Mouse (Mus musculus): ENCODE measurements around the gene Tril. TPM values are rescaled to one million over a fixed set of nuclear protein-coding genes. Genes with fewer than 3 reads are reported as not detected.

Tril gene
- polyA plus RNA-seq, 2 experiments = 68.1 to 70.0 TPM

GRCm38 (mm10) chr6:53780008-53780407, 40.6 kb downstream of the Tril start:
- 76% methylated on average over 5 of the region's 5 CpGs for WGBS
- Histone ChIP-seq H3K36me3 (ENCODE audit: control insufficient read depth, insufficient read depth, low read length) (no peaks in the 10 kb centered on the region), H3K4me1 (ENCODE audit: control insufficient read depth, insufficient read depth, low read length) (0 out of 2 replicates have a peak, but pooled peaks cover 5% of the 10 kb centered on the region), H3K27me3 (ENCODE audit: control insufficient read depth, insufficient read depth, low read length) (no peaks in the 10 kb centered on the region), H3K9me3 (ENCODE audit: control insufficient read depth, low read length) (no peaks in the 10 kb centered on the region), H3K9ac (ENCODE audit: low read depth, low read length, severe bottlenecking) (no peak overlapping the region), H3K4me2 (replicated peaks; ENCODE audit: low read depth, low read length, severe bottlenecking) (no peak overlapping the region), H3K27ac (replicated peaks; ENCODE audit: low read depth, low read length) (no peak overlapping the region), H3K4me3 (replicated peaks; ENCODE audit: low read length) (no peak overlapping the region)
- DNase-seq (ENCODE audit: low spot score) (no peak), ATAC-seq (ENCODE audit: low FRiP score, low read depth) (no peak)
- no peak for TF ChIP-seq POLR2A (IDR thresholded peaks at IDR 0.05; ENCODE audit: borderline replicate concordance, extremely low read depth, insufficient read depth, insufficient read length)

GRCm38 (mm10) chr6:53779526-53779925, 41.1 kb downstream of the Tril start:
- H3K4me1 ChIP-seq (ENCODE audit: control insufficient read depth, insufficient read depth, low read length) = 0 out of 2 replicates have a peak, but pooled peaks cover 5% of the 10 kb centered on the region
- 69% methylated on average over 7 of the region's 7 CpGs for WGBS
- DNase-seq (ENCODE audit: low spot score) (no peak), ATAC-seq (ENCODE audit: low FRiP score, low read depth) (no peak)
- H3K9ac ChIP-seq (ENCODE audit: low read depth, low read length, severe bottlenecking) = no peak overlapping the region
- no peak for TF ChIP-seq POLR2A (IDR thresholded peaks at IDR 0.05; ENCODE audit: borderline replicate concordance, extremely low read depth, insufficient read depth, insufficient read length)
- no peak overlapping the region for H3K4me2 ChIP-seq (replicated peaks; ENCODE audit: low read depth, low read length, severe bottlenecking)
- H3K36me3 ChIP-seq (ENCODE audit: control insufficient read depth, insufficient read depth, low read length) = no peaks in the 10 kb centered on the region
- H3K9me3 ChIP-seq (ENCODE audit: control insufficient read depth, low read length) = no peaks in the 10 kb centered on the region
- H3K27ac ChIP-seq (replicated peaks; ENCODE audit: low read depth, low read length) = no peak overlapping the region
- no peaks in the 10 kb centered on the region for H3K27me3 ChIP-seq (ENCODE audit: control insufficient read depth, insufficient read depth, low read length)
- no peak overlapping the region for H3K4me3 ChIP-seq (replicated peaks; ENCODE audit: low read length)

- no peak for ATAC-seq (ENCODE audit: low FRiP score, low read depth)
- DNase-seq (ENCODE audit: low spot score) = no peak
- H3K9me3 ChIP-seq (ENCODE audit: control insufficient read depth, low read length) = no peaks in the 10 kb centered on the region
- H3K4me1 ChIP-seq (ENCODE audit: control insufficient read depth, insufficient read depth, low read length) = 0 out of 2 replicates have a peak, but pooled peaks cover 5% of the 10 kb centered on the region
- no peaks in the 10 kb centered on the region for H3K36me3 ChIP-seq (ENCODE audit: control insufficient read depth, insufficient read depth, low read length)
- 59% methylated on average over 8 of the region's 8 CpGs for WGBS
- no peak overlapping the region for H3K27ac ChIP-seq (replicated peaks; ENCODE audit: low read depth, low read length)
- H3K27me3 ChIP-seq (ENCODE audit: control insufficient read depth, insufficient read depth, low read length) = no peaks in the 10 kb centered on the region
- no peak overlapping the region for H3K9ac ChIP-seq (ENCODE audit: low read depth, low read length, severe bottlenecking)
- no peak for TF ChIP-seq POLR2A (IDR thresholded peaks at IDR 0.05; ENCODE audit: borderline replicate concordance, extremely low read depth, insufficient read depth, insufficient read length)
- no peak overlapping the region for H3K4me3 ChIP-seq (replicated peaks; ENCODE audit: low read length)
- no peak overlapping the region for H3K4me2 ChIP-seq (replicated peaks; ENCODE audit: low read depth, low read length, severe bottlenecking)
Observed at GRCm38 (mm10) chr6:53778424-53778955, 42.1 kb downstream of the Tril start.

- Histone ChIP-seq H3K4me1 (ENCODE audit: control insufficient read depth, insufficient read depth, low read length) (peaks cover 18% of the 10 kb centered on the region), H3K27me3 (ENCODE audit: control insufficient read depth, insufficient read depth, low read length) (no peaks in the 10 kb centered on the region), H3K4me2 (replicated peaks; ENCODE audit: low read depth, low read length, severe bottlenecking) (no peak overlapping the region), H3K4me3 (replicated peaks; ENCODE audit: low read length) (no peak overlapping the region), H3K27ac (replicated peaks; ENCODE audit: low read depth, low read length) (no peak overlapping the region), H3K36me3 (ENCODE audit: control insufficient read depth, insufficient read depth, low read length) (no peaks in the 10 kb centered on the region), H3K9ac (ENCODE audit: low read depth, low read length, severe bottlenecking) (no peak overlapping the region), H3K9me3 (ENCODE audit: control insufficient read depth, low read length) (no peaks in the 10 kb centered on the region)
- TF ChIP-seq POLR2A (IDR thresholded peaks at IDR 0.05; ENCODE audit: borderline replicate concordance, extremely low read depth, insufficient read depth, insufficient read length) = no peak
- 86% methylated on average over 4 of the region's 4 CpGs for WGBS
- ATAC-seq (ENCODE audit: low FRiP score, low read depth) = no peak
- DNase-seq (ENCODE audit: low spot score) = no peak
Observed at GRCm38 (mm10) chr6:53768275-53768674, 52.4 kb downstream of the Tril start.

GRCm38 (mm10) chr6:53766243-53766915, 54.3 kb downstream of the Tril start:
- H3K4me3 ChIP-seq (replicated peaks; ENCODE audit: low read length) = no peak overlapping the region
- no peaks in the 10 kb centered on the region for H3K36me3 ChIP-seq (ENCODE audit: control insufficient read depth, insufficient read depth, low read length)
- ATAC-seq (ENCODE audit: low FRiP score, low read depth) (0 out of 2 replicates have a peak, but pooled peaks have one; percentile 39), DNase-seq (ENCODE audit: low spot score) (no peak)
- no peak overlapping the region for H3K4me2 ChIP-seq (replicated peaks; ENCODE audit: low read depth, low read length, severe bottlenecking)
- peak overlapping the region; percentile 70; the same call in 1 of the 2 replicates for H3K27ac ChIP-seq (replicated peaks; ENCODE audit: low read depth, low read length)
- 32% methylated on average over 10 of the region's 10 CpGs for WGBS
- H3K9me3 ChIP-seq (ENCODE audit: control insufficient read depth, low read length) = no peaks in the 10 kb centered on the region
- TF ChIP-seq POLR2A (IDR thresholded peaks at IDR 0.05; ENCODE audit: borderline replicate concordance, extremely low read depth, insufficient read depth, insufficient read length) = no peak
- no peak overlapping the region for H3K9ac ChIP-seq (ENCODE audit: low read depth, low read length, severe bottlenecking)
- H3K4me1 ChIP-seq (ENCODE audit: control insufficient read depth, insufficient read depth, low read length) = peaks cover 29% of the 10 kb centered on the region
- H3K27me3 ChIP-seq (ENCODE audit: control insufficient read depth, insufficient read depth, low read length) = no peaks in the 10 kb centered on the region

Measured in limb, embryonic 14.5 days (tissue).